Mouse (Mus musculus) olfactory bulb, adult 2 months (tissue): ENCODE measurements around the gene Olfr961. TPM values are rescaled to one million over a fixed set of nuclear protein-coding genes. Genes with fewer than 3 reads are reported as not detected.

Source experiments
- H3K27ac ChIP-seq: fragments of 200-500 bp; 2 replicates; pipeline ENCODE4 v1.5.1; 2012; ENCODE audit warnings: low read depth, low read length; ENCODE audit not compliant: insufficient read depth
- H3K4me1 ChIP-seq: fragments of 200-500 bp; 2 replicates; pipeline ENCODE4 v1.6.1; 2012; ENCODE audit warnings: low read length; ENCODE audit not compliant: control insufficient read depth, insufficient read depth
- H3K4me3 ChIP-seq: fragments of 200-500 bp; 2 replicates; pipeline ENCODE4 v1.5.1; 2012; ENCODE audit warnings: mild to moderate bottlenecking, low read depth, low read length, moderate library complexity; ENCODE audit not compliant: insufficient read depth
- CTCF ChIP-seq: fragments of 200-500 bp; IDR thresholded peaks from 2 replicates; pipeline ENCODE4 v1.5.1; 2012; ENCODE audit warnings: low read depth, mild to moderate bottlenecking, low read length, moderate library complexity; ENCODE audit not compliant: insufficient read depth
- POLR2A ChIP-seq: fragments of 200-500 bp; IDR thresholded peaks from 2 replicates; pipeline ENCODE4 v1.6.1; 2012; ENCODE audit warnings: mild to moderate bottlenecking, low read depth, low read length, moderate library complexity; ENCODE audit not compliant: insufficient read depth
- WGBS: fragments of 180-500 bp; shearing (Covaris S2); methylation state at CpG from one replicate; pipeline ENCODE4 v1.1.7; 2018; 5-methylcytosine and 5-hydroxymethylcytosine counted together
- polyA plus RNA-seq: library from polyadenylated mRNA; stranded (reverse); fragments of >200 nt; gene quantifications from 2 replicates; pipeline ENCODE4 v1.2.4, GENCODE M21; 2012; ENCODE audit warnings: low replicate concordance; ENCODE audit not compliant: missing spikeins, insufficient read depth, insufficient read length

Gene Olfr961
- polyA plus RNA-seq, 1 experiment, result not detected

DNA sequence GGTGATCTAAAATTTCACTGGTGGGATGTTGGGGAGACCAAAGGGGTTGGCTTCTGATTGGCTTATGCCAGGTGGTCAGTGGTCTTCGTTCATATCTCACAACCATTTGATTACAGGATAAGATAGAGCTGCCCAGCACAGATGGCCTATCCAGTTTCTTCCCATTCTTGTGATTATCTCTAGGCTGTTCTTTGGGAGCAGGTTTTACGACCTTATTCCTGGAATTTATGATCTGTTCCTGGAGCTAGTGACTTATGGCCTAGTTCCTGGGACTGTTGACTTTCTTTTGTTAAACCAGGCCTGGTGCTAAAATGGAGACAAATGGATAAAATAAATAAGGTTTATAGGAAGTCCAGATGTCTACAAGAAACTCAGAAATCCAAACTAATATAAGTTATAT lies 20.2 kb upstream of the Olfr961 start:
- TF ChIP-seq POLR2A (no peak), CTCF (no peak)
- 84% methylated on average over 2 of the region's 2 CpGs for WGBS
- Histone ChIP-seq H3K4me3 (no peak overlapping the region), H3K27ac (no peak overlapping the region), H3K4me1 (no peaks in the 10 kb centered on the region)

DNA sequence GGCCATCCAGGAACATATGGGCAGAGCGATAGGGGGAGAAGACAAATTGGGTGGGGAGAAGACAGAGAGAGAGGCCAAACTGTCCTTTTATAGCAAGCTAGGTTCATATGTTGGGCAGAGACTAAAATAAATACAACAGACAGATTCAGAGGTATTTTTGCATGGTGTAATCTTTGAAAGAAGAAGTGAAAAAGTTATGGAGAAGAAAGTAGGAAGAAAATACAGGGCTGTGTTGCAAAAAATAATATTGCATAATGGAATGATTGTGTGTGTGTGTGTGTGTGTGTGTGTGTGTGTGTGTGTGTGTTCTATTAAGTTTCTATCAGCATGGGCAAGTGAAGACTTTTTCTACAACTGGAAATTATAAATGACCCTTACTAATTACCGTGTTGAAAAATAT lies 15.8 kb upstream of the Olfr961 start:
- WGBS, result 93% methylated on average over 2 of the region's 2 CpGs
- H3K27ac ChIP-seq, result no peak overlapping the region
- no peak overlapping the region for H3K4me3 ChIP-seq
- TF ChIP-seq CTCF (no peak), POLR2A (no peak)
- H3K4me1 ChIP-seq, result no peaks in the 10 kb centered on the region

DNA sequence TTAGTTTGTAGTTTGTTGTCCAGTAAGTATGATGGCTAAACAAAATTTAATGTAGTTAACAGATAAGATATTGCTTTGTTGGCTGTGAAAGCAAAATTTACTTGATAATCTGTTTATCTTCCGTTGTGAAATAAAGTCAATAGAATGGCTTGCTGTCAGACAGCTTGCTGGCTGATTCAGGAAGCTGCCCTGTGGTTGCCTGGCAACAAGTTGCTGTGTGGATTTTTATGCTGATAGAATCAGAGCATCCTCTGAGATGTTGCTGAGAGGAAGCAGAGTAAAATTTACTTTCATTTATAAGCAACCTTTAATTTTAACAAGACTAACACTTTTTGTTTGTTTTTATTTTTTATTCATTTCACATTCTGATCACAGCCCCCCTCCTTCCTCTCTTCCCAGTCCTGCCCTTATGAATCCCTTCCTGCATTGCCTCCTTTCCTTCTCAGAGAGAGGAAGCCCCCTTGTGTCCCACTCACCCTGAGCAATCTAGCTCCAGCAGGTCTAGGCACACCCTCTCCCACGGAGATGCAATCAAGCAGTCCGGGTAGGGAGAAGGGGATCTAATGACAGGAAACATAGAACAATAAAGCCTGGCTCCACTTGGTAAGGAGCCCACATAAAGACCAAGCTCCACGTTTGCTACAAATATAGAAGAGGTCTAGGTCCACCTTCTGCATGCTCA lies 10.8 kb upstream of the Olfr961 start:
- Histone ChIP-seq H3K27ac (no peak overlapping the region), H3K4me3 (no peak overlapping the region), H3K4me1 (peaks cover 2% of the 10 kb centered on the region; the same call in 1 of the 2 replicates)
- TF ChIP-seq POLR2A (no peak), CTCF (no peak)
- WGBS, result 15% methylated on average over 4 of the region's 4 CpGs

- TF ChIP-seq POLR2A, result no peak
- TF ChIP-seq CTCF, result no peak
- Histone ChIP-seq H3K27ac (no peak overlapping the region), H3K4me3 (no peak overlapping the region), H3K4me1 (no peaks in the 10 kb centered on the region)
- 91% methylated on average over 4 of the region's 4 CpGs for WGBS
Measured at GRCm38 (mm10) chr9:39647382-39647781, 2.5 kb downstream of the Olfr961 start.

GRCm38 (mm10) chr9:39654756-39655396 lies 10.0 kb downstream of the Olfr961 start:
- TF ChIP-seq POLR2A (no peak), CTCF (no peak)
- no peak overlapping the region for H3K4me3 ChIP-seq
- no peak overlapping the region for H3K27ac ChIP-seq
- 58% methylated on average over 6 of the region's 6 CpGs for WGBS
- no peaks in the 10 kb centered on the region for H3K4me1 ChIP-seq

- H3K27ac ChIP-seq, result no peak within 1 kb of the TSS
- H3K4me1 ChIP-seq, result no peaks in the 10 kb centered on the region
- 74% methylated on average over 1 of the region's 1 CpGs for WGBS
- TF ChIP-seq CTCF (no peak), POLR2A (no peak)
- no peak within 1 kb of the TSS for H3K4me3 ChIP-seq
Measured at GRCm38 (mm10) chr9:39666905-39667304, 22.0 kb downstream of the Olfr961 start, which contains the start of gene Olfr963. Olfr963 (plus strand) TSS chr9:39667205.

DNA sequence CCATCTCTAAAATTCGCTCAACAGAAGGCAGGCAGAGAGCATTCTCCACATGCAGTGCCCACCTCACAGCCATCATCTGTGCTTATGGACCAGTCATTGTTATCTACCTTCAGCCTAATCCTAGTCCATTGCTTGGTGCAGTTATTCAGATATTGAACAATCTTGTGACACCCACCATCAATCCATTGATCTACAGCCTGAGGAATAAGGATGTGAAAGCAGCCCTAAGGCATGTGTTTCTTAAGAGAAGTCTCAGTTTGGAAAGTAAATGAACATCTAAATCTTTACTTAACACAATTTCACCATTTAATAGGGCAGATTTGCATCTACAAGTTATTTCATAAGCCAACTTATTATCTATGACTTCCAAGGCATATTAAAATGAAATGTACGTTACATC lies 24.8 kb downstream of the Olfr961 start:
- Histone ChIP-seq H3K27ac (no peak overlapping the region), H3K4me3 (no peak overlapping the region), H3K4me1 (no peaks in the 10 kb centered on the region)
- 72% methylated on average over 2 of the region's 2 CpGs for WGBS
- TF ChIP-seq POLR2A (no peak), CTCF (no peak)

GRCm38 (mm10) chr9:39674820-39675219 lies 29.9 kb downstream of the Olfr961 start:
- no peak for TF ChIP-seq CTCF
- TF ChIP-seq POLR2A, result no peak
- no peaks in the 10 kb centered on the region for H3K4me1 ChIP-seq
- 80% methylated on average over 2 of the region's 2 CpGs for WGBS
- H3K27ac ChIP-seq, result no peak overlapping the region
- H3K4me3 ChIP-seq, result no peak overlapping the region

DNA sequence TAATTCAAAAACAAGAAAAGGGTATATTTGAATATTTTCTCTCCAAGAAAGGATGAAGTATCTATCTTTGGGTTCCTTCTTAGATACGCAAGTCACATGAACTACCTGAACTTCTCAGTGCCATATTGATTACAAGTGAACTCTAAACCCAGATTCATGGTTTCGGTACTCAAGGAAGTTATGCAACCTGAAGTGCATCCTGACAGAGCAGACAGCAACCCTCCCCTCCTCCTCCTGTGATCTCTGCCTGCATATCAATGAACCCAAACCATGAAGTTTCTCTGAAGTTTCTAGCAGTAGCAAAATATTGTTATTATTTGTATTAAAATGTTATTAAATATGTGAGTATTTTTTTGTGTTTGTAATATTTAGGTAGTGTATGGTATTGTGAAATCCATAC lies 33.7 kb downstream of the Olfr961 start:
- WGBS, result 92% methylated on average over 2 of the region's 2 CpGs
- TF ChIP-seq POLR2A (no peak), CTCF (no peak)
- Histone ChIP-seq H3K4me1 (no peaks in the 10 kb centered on the region), H3K4me3 (no peak overlapping the region), H3K27ac (no peak overlapping the region)
